Mouse (Mus musculus) large intestine, adult 2 months (tissue): ENCODE measurements at regions not wholly inside any gene's neighbourhood (a gene's known extent, or its start where the extent isn't known, plus 50 kb on each side); places are given as distances from the start of the nearest gene placed in this dataset.
A peak's percentile ranks its signal among the peaks of the same experiment; 100 is the strongest.

Source experiments
- DNase-seq: peaks from one replicate; pipeline ENCODE4 v3.0.0-alpha.2; 2012; ENCODE audit warnings: low read depth, low spot score
- WGBS: fragments of 180-500 bp; shearing (Covaris S2); methylation state at CpG from one replicate; pipeline ENCODE4 v1.1.7; 2018; 5-methylcytosine and 5-hydroxymethylcytosine counted together

DNA sequence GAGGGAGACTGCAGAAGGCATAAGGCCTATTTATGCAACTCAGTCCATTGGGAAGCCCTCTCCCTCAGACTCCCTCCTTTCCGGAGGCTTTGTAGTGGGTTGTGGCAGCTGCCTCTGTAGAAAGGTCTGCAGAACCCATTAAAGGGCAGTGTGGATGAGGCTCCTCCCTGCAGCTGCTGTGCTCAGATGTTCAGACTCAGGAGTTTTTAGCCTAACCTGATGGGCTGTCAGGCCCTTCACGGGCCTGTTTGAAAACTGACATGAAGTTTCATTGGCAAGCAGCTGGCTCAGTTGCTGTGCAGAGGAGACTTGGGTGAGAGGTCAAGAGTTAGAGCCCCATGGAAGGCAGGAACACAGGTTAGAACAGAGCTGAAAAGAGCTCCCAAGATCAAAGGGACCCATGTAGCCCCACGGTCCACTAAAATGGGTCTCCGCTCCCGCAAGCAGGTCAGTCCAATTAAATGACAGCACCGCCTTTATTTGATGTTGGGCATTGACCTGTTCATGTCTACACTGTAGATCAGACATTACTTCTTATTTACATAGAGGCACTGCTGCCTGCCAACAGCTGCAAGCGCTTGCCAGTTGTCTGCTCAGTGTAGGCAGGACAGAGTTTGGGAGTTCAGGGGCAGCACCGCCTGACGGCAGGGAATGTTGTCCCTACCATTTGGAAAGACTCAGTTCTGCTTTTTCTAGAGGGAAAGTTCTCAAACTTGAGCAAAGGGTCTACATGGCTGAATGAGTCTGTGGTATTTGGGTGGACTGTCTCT is 53.8 kb upstream of the Usp46 start:
- 29% methylated on average over 9 of the region's 9 CpGs for WGBS
- no peak for DNase-seq

- no peak for DNase-seq
- 68% methylated on average over 32 of the region's 32 CpGs for WGBS
These were observed 58.0 kb upstream of the Usp46 start for GRCm38 (mm10) chr5:74126015-74126896.

DNA sequence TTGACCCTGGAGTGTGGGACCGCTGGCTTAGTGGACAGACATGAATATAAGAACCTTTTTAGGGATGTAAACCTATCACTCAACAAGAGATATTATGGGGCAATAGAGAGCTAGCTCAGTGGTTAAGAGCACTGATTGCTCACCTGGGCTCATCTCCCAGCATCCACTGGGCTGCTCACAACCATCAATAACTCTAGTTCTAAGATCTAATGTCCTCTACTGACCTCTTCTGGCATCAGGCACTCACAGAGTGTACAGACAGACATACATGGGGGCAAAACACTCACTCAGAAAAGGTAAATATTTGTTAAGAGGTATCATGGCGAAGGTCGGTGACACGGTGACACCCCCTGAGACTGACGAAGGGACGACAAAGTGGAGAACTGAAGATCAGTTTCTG is 59.3 kb upstream of the Usp46 start:
- DNase-seq, result no peak
- WGBS, result 74% methylated on average over 6 of the region's 6 CpGs

DNA sequence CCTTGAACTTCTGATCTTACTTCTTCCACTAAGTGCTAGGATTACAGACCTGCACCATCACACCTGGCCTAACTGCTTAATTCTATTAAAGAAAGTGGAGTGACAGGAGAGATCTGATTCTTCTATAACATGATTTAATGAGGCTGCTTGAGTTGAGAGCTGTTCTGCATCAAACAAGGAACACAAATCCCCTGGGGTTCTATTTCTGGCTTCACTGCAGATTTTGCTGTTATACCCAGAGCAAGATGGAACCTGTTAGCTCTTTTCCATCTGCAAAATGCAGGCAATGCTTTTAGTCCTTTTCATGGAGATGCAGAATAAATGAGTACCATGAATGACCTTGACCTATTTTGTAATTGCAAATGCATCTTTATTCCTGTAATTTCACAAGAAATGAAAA is 61.4 kb upstream of the Usp46 start:
- no peak for DNase-seq

DNA sequence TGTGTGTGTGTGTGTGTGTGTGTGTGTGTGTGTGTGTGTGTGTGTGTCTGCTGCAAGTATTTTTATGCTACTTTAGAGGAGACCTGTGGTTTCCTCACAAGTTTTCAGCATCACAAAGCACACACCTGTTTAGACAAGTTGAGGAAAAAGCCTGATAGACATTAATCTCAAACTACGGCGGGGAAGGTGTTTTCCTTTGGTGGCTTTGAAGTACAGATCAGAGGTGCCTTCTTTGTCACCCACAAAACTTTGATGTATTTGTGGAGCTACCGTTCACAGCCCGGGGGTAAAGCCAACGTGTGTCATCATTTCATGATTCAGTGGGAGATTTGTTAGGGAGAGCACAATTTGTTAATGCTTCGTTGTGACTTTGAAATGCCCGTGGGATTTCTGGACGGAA is 62.4 kb upstream of the Rasl11b start:
- DNase-seq, result no peak
- WGBS, result 74% methylated on average over 8 of the region's 8 CpGs

- DNase-seq, result peak; percentile 63
- 15% methylated on average over 5 of the region's 5 CpGs for WGBS
These were observed 58.7 kb upstream of the Rasl11b start for GRCm38 (mm10) chr5:74136377-74136776.

DNA sequence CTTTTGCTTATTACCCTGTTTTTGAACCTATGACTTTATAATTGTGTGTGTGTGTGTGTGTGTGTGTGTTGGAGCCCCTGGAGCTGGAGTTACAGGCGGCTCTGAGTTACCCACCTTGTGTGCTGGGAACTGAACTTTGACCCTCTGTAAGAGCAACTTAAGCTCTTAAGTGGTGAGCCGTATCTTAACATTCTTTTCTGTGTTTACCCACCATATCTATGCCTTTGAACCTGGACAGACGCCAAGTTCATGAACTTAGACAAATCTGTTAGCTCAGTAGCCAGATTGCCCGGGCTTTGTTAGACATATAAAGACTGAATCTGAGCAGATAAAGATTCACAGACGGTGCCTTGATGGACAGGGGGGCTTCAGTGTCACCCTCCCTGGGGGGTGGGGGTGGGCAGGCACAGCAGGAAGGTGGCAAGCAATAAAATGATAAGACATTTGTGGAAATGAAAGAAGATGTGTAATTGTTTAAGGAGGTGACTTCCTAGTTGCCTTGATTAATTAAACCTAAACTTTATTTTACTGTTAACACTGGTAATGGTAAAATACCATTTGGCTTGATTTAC is 58.1 kb upstream of the Rasl11b start:
- 20% methylated on average over 5 of the region's 5 CpGs for WGBS
- DNase-seq, result peak; percentile 67

DNA sequence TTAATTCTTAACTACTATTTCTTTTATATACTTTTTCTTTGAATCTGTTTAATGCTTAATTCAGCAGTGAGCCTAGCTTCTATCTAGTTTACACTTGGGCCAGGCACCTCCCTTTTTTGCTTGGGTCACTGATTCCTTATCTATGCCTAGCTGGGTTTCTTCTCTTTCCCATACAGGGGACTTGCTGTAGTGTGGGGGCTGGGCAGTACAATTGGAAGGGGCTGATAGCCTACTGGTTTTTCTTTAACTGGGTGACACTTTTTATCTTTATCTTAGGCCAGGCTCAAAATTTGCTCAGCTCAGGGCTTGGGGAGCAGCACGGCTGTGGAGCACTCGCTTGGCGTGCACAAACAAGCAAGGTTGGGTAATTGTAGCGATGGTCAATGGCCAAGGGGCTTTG is 51.1 kb upstream of the Rasl11b start:
- DNase-seq, result no peak
- 93% methylated on average over 4 of the region's 4 CpGs for WGBS

DNA sequence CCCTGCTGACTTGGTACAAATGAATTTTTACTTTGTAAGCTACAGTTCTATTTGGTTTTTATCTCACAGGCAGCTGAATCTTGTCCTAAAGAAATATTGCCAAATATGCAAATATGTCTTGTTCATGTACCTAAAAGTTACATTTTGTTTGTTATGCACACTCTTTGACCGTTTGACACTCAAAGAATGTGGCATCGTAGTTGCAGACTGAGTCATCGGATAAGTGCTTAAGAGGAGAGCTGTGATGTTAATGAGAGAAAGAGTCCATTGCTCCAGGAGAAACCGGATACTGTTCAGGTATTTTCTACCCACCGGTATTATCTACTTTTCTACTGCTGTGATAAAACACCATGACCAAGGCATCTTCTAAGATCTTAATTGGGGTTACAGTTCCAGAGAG is 50.3 kb upstream of the Rasl11b start:
- no peak for DNase-seq
- WGBS, result 75% methylated on average over 5 of the region's 5 CpGs
